Mouse (Mus musculus): Measurements from ENCODE around the gene Plekha5. TPM values are rescaled to one million over a fixed set of nuclear protein-coding genes. Genes with fewer than 3 reads are reported as not detected.
A peak's percentile ranks its signal among the peaks of the same experiment; 100 is the strongest.
"Not testable (repeated sequence)": the region's sequence is repeated elsewhere in the genome, so short reads cannot be mapped to it uniquely, and the experiment has no call there.

Plekha5 gene
- total RNA-seq, 2 experiments from 2014 or later = 76.4 to 79.1 TPM

DNA sequence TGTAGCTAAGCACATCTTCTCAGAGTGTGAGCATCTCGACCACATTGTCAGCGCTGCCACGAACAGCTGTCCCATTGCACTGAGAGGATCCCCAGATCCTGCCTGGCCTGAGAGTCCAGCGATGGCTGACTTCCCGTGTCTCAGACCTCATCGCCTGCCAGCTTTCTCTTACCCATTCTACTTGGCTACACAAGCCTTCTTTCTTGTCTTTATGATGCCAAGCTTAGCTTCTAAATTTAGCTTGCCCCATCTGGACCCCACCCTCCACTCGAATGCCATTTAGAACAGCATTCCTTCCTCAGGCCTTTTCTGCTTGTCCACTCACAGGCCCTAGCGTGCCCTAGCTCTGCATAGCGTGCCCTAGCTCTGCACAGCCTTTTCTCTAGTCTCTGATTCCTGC, 60.3 kb downstream of the Plekha5 start:
- DNase-seq (ENCODE audit: extremely low spot score in 1 of 2, low spot score in 2 of 2) = no peak
- intact Hi-C loops (cut with DNase I) = no loop called here

DNA sequence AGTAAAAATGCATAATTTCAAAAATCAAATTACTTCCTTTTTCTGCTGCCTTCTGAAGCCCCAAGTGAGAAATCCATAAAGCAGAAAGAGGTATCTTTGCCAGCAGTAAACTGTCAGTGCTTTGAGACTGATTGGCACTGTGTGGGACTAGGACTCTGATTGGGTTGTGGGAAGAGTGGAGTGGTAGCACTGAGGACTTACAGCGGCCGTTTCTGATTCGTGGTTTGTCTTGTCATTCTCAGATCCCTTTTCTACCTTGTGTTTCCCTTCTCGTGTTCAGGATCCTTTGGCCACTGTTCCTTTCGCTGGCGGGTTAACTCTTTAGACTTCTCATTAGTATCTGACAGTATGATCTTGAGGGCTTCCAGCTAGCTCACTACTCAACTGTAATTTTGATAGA, 61.8 kb downstream of the Plekha5 start:
- intact Hi-C loops (cut with DNase I) = no loop called here

DNA sequence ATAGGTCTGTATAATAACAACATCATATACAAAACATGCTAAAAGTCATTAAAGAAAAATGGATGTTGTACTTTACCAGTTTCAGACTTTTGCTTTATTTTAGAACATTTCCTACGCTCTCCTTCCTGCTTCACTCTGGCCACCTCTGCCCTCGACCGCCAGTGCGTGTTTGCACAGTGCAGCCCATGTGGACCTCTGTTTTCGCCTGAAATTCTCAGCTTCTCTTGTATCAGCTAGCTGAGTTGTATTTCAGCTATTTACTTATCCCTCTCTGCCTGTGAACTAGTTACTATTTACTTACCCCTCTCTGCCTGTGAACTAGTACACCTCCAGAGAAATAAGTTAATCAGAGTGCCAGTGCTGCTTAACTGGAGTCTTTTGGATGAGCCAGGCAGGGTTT, 62.8 kb downstream of the Plekha5 start:
- intact Hi-C loops (cut with DNase I) = no loop called here
- DNase-seq (ENCODE audit: extremely low spot score in 1 of 2, low spot score in 2 of 2) = no peak

More for the DNA sequence above, 61.8 kb downstream of the Plekha5 start:
- no peak for DNase-seq (ENCODE audit: extremely low spot score in 1 of 2, low spot score in 2 of 2)

DNA sequence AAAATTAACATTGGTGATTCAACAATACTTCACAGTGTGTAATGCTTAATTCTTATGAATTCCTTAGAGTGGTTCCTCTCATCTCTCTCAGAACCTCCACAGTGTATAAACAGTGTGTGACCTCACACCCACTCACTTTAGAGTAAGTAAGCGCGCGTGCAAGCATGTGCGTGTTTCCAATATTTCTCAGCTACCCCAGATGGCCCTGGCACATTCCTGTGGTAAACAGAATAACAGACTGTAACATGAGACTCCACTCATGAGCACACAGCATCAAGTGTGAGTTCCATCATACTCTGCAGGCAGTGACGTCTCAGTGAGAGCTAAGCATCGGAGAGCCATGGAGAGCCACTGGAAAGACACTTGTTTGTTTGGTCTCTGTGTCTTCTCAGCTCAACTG, 63.6 kb downstream of the Plekha5 start:
- no peak for DNase-seq (ENCODE audit: extremely low spot score in 1 of 2, low spot score in 2 of 2)
- intact Hi-C loops (cut with DNase I) = no loop called here

DNA sequence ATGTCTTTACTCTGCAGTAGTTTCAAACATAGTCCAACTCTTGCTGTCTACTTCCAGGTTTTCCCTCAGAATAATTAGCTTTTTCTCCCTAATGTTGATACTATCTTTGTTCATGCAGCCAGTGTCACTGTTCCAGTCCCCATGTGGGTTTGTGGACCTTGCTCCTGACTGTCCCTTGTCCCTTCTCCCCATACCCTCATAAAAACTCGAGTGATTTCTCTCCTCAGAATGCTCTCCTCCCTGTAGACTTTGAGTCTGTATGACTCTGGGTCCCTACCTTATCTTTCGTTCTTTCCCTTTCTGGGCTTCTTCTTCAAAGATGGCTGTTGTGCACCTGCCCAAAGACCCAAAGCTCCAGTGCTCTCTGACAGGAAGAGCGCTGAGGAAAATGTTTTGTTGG, 64.8 kb downstream of the Plekha5 start:
- intact Hi-C loops (cut with DNase I) = no loop called here
- no peak for DNase-seq (ENCODE audit: extremely low spot score in 1 of 2, low spot score in 2 of 2)

DNA sequence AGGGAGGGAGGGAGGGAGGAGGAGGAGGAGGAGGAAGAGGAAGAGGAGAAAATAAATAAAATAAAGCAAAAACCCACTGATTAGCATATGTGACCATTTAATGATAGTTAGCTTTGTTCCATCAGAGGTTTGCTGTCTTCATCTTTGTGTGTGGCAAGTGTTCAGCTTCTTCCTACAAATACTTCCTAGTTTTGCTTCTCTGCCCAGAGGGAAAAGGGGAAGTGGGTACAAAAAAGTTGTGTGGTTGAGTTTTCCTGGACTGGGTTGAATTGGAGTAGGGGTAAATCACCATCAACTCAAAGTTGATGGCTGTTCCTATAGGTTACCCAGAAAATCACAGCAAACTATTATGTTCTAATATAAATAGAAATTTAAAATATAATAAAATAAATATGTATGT, 65.7 kb downstream of the Plekha5 start:
- no peak for DNase-seq (ENCODE audit: extremely low spot score in 1 of 2, low spot score in 2 of 2)
- intact Hi-C loops (cut with DNase I) = no loop called here

DNA sequence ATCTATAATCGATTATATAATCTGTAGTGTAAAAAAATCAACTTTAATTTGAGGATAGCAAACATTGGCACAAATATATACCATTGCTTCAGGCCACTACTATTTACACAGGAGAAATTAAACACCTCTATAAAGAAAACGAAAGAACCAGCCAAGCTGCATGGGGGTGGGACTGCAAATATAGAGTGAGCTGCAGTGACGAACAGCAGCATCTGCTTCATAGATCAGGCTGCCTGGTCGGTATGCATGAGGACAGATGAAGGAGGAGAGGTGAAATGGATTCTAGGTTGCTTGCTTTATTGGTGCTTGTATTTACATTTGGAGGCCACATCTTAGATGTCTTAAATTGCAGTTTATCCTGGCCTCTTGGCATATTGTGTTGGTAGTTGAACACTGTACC, 66.4 kb downstream of the Plekha5 start:
- intact Hi-C loops (cut with DNase I) = no loop called here
- DNase-seq (ENCODE audit: extremely low spot score in 1 of 2, low spot score in 2 of 2) = no peak

DNA sequence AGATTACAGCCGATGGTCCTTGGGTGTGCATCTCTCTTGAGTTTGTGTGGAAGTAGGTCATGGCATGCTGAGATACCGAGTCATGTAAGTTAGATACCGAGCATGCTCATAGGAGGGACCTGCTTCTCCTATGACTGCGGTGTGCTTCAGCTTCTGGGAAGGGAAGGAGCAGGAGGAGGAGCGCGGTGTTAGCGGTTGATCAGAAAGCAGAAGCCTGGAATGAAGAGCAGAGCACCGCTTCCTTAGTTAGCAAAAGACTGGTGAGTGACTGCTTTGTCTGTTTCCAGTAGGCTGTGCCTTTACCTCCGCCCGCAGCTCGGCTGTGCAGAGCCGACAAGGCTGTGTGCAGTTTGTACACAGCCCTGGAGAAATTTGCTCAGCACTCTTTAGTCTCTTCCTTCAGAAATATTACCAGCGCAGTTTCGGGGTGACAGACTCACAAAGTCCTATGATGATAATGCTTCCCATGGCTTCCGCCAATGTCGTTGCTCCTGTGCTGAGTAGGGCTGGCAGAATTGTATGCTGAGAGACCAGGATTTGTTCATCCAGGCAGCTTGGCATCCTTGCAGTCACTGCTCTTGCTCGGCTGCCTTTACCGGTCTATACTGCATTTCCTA, 67.2 kb downstream of the Plekha5 start:
- intact Hi-C loops (cut with DNase I) = no loop called here
- DNase-seq (ENCODE audit: extremely low spot score in 1 of 2, low spot score in 2 of 2) = no peak

DNA sequence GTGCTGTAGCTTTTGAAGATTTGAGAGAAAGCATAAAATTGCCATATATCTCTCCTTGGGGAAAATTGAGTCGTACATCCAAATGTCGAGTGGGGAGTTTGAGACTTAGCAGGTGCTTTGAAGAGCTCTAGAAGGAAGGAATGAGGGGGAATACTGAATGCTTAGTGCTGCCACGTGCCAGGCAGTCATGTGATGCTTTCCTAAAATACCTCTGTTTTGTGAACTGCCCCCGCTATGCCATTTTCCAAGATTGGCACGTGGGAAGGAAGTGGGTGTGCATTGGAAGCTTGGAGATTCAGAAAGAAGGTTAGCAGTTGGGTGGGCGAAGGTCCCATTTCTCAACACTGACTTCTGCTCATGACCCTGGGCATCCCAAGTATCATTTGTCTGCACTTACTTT, 68.2 kb downstream of the Plekha5 start:
- intact Hi-C loops (cut with DNase I) = no loop called here
- DNase-seq (ENCODE audit: extremely low spot score in 1 of 2, low spot score in 2 of 2) = peak in 1 of 2 experiments; percentile 26

DNA sequence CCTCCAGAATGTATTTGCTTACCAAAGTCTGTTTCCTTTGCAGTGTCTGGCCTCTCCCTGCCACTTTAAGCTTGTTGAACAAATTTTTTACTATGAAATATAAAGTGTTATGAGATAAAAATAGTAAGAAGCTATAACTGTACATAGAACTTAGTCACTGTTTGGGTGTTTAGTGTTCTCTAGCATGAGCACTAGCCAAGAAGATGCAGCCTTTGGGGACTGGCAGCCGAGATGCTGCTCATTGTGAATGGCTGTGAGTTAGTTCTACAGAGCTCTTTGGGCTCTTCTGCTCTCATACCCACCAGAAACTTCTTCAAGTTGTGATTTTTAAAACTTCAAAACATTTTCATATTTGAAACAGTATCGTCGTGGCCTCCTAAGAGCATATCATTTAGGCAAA, 74.2 kb downstream of the Plekha5 start:
- intact Hi-C loops (cut with DNase I) = no loop called here
- DNase-seq (ENCODE audit: extremely low spot score in 1 of 2, low spot score in 2 of 2) = no peak

DNA sequence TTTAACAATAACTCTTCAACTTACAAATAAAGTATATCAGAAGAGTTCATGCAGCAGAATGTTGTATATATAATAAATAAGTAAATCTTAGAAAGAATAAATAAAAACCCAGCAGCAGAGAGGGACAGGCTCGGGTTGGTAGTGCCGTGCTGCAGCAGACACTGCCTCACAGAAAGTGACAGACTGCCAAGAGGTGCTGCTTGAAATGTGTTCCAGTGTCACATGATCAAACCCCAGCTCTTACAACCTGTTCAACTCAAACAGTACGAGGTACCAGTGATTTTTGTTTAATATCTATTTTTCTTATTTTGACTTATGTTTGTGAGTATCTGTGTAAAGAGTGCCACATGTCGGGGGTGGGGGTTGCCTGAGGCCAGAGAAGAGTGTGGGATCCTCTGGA, 75.1 kb downstream of the Plekha5 start:
- DNase-seq (ENCODE audit: extremely low spot score in 1 of 2, low spot score in 2 of 2) = no peak
- intact Hi-C loops (cut with DNase I) = no loop called here

DNA sequence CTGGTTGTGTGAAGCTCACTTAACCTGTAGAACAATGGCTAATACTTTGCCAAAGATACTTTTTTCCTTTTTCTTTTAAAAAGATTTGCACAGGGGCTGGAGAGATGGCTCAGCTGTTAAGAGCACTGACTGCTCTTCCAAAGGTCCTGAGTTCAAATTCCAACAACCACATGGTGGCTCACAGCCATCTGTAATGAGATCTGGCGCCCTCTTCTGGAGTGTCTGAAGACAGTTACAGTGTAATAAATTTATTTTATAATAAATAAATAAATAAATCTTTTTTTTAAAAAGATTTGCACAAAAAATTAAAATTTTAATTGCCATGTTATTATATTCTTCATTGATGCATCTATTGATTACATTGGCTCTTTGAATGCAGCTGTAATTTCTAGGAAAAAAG, 77.0 kb downstream of the Plekha5 start:
- DNase-seq (ENCODE audit: extremely low spot score in 1 of 2, low spot score in 2 of 2); intact Hi-C loops (cut with DNase I): not testable (repeated sequence)

DNA sequence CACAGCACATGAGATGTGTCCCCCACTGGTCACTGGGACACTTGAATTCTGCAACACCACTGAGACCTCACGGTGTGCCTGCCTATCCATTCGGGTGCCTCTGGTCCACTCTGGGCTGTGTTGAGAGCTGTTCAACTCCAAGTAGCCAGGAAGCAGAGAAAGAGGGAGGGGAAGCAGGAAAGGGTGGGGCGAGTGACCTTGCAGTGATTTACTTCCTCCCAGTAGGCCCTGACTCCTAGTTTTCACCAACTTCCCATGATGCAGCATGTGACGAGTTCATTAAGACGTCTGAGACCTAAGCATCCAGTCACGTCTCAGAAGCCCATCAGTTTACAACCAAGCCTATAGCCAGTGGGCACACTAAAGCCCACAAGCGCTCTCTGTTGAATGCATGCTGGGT, 78.0 kb downstream of the Plekha5 start:
- intact Hi-C loops (cut with DNase I) = no loop called here

DNA sequence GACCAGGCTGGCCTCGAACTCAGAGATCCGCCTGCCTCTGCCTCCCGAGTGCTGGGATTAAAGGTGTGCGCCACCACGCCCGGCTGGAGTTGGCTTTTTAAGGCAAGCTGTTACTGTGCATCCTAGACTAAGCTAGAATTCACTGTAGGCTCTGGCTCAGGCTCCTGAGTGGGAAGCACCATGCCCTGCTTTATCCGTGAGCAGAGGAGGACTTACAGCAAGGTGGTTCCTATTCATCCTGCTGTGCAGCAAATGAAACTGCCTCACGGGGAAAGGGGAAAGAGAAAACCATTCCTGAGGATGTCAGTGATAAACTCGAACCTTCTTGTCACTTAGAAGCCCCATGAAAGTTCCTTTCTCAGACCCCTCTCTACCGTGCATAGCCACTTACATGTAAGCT, 80.9 kb downstream of the Plekha5 start:
- DNase-seq (ENCODE audit: extremely low spot score in 1 of 2, low spot score in 2 of 2) = no peak
- intact Hi-C loops (cut with DNase I) = no loop called here

More for the DNA sequence above, 78.0 kb downstream of the Plekha5 start:
- DNase-seq (ENCODE audit: extremely low spot score in 1 of 2, low spot score in 2 of 2) = no peak

DNA sequence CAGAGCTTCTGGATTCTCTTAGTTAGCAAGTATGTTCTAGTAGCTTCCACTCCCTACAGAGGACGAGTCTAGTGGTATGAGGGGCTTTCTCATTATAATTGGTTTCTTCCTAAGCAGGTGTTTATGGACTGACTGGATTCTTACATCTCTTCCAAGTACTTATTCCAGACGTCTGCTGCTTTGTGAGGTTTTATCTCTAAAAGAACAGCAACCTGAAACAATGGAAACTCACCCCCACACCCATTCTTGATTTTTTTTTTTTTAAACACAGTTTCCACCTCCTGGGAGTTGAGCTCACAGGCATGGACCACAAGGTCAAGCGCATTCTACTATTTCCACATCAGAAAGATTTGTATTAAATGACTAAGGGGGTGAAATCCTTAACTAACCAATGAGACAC, 83.8 kb downstream of the Plekha5 start:
- intact Hi-C loops (cut with DNase I) = no loop called here
- no peak for DNase-seq (ENCODE audit: extremely low spot score in 1 of 2, low spot score in 2 of 2)

DNA sequence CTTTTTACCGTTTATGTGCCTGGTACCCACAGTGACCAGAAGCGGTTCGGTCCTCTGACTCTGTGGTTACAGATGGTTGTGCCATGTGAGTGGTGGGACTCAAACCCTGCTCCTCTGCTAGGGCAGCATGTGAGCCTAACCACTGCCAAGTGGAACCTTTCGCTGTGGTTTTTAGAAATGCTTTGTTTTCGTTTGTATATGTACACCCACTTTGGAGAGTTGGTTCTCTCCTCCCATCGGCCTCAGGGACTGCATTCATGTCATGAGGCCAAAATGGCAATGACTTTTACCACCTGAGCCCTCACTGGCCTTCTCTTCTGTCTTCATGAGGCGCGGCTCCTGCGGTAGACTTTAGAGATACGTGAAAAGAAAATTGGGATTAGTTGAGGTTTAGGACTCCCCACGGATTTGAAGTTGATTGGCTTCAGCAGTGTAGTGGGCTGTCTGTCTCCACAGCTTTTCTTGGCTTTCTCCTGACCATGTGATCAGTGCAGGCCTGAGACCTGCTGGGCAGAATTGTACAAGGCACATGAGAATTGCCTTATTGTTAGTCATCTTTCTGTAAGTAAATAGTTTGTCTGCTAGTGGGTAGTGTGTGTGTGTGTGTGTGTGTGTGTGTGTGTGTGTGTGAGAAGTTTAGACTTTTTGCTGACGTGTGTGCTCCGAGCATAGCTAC, 84.8 kb downstream of the Plekha5 start:
- intact Hi-C loops (cut with DNase I) = no loop called here
- DNase-seq (ENCODE audit: extremely low spot score in 1 of 2, low spot score in 2 of 2) = no peak

DNA sequence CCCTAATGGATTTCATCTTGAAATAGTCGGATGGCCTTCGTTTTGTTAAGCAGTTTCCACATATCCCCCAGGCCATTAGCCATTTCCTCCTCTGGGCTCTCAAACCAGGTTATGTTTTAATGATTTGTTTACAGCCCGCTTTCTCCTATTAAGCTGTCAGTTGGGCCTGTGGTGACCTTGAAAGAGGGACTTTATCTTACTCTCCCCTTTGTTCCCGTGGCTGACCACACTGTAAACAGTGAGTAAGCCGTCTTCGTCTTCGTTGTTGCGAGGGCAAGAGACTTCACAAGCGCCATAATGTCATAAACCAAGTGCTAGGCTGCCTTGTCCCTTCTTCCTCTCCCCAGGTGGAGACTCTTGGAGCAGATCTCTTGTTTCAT, 85.3 kb downstream of the Plekha5 start:
- intact Hi-C loops (cut with DNase I) = no loop called here
- DNase-seq (ENCODE audit: extremely low spot score in 1 of 2, low spot score in 2 of 2) = no peak

DNA sequence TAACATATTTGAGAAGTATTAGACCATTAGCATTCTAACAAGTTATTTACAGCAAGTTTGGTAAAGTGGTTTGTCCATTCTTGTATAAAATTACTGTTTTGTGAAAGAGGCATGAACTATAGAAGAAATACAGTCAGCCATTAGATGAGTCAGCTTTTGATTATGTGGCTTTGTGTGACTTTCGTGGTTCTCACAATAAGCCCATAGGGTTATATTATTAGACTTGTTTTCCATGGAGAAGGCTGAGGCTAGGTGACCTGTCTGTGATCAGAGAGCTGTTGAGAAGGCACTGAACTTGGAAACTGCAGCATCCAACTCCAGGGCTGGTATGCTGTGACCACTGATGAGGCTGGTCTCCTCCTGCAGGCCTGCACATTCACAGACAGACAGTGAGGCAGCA, 88.2 kb downstream of the Plekha5 start:
- no peak for DNase-seq (ENCODE audit: extremely low spot score in 1 of 2, low spot score in 2 of 2)
- intact Hi-C loops (cut with DNase I) = no loop called here

DNA sequence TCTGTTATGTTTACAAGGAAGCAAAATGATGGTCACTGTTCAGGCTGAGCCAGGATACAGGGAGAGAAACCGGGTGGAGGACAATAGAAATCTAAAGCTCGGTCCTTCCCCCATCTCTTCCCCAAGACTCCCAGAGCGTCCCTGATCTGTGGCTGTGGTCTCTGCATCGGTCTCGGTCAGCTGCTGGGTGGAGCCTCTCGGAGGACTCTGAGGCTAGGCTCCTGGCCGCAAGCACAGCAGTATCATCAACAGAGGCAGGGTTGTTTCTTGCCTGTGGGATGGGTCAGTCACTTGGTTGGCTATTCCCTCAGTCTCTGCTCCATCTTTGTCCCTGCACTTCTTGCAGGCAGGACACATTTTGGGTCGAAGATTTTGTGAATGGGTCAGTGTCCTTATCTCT, 88.6 kb downstream of the Plekha5 start:
- no peak for DNase-seq (ENCODE audit: extremely low spot score in 1 of 2, low spot score in 2 of 2)
- intact Hi-C loops (cut with DNase I) = no loop called here

DNA sequence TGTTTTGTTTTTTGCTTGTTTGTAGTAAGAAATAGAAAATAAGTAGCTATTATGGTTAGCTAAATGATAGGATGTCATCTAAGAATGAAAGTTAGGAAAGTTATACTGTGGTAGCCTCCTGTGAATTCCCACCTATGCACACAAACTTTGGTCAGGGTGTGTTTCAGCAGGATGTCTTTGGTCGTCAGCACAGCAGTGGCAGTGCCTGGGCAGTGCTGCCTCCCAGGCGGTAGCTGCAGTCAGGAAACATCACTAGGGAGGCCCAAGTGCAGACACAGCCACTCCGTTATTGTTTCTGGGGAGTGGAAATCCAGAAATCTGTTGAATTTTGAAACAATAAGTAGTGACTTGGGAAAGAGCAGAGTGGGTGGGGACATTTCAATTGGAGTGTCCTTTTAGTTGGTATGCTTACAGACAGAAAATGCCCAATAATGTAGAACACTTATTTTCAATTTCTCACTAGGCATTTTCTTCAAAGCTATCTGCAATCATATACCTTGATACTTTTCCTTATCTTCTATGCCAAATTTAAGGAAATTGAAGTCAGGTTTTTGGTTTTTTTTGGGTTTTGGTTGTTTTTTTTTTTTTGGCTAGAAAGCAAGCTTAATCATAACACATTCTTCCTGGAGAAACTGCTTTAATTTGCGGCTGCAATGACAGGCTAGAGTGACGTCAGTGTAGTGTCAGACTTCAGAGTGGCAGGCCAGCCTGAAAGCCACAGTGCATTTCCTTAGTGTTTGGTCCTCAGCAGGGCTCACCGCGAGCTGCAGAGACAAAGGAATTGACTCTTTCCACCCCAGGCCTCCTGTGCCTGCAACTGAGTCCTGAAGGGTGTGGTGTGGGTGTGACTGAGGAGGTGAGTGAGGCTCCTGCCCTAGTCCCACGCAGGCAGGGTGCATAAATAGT, 90.6 kb downstream of the Plekha5 start:
- intact Hi-C loops (cut with DNase I) = no loop called here
- no peak for DNase-seq (ENCODE audit: extremely low spot score in 1 of 2, low spot score in 2 of 2)

Data from left cerebral cortex, postnatal 10 days (tissue).